Mouse (Mus musculus): ENCODE data around the gene Ppm1l. TPM values are rescaled to one million over a fixed set of nuclear protein-coding genes. Genes with fewer than 3 reads are reported as not detected.

Gene Ppm1l
- total and polyA plus RNA-seq, 3 experiments, result not detected

GRCm38 (mm10) chr3:69532687-69533086 is 216.0 kb downstream of the Ppm1l start:
- Histone ChIP-seq H3K4me1 (ENCODE audit: control insufficient read depth in 1 of 2, insufficient read depth in 2 of 2, low read length in 2 of 2) (no peaks in the 10 kb centered on the region), H3K79me2 (ENCODE audit: control insufficient read depth, insufficient read depth, low read length, poor library complexity) (no peaks in the 10 kb centered on the region), H3K27ac (ENCODE audit: control insufficient read depth, low read depth, low read length) (no peak overlapping the region), H3K36me3 (ENCODE audit: control insufficient read depth in 1 of 2, insufficient read depth in 2 of 2, low read length in 2 of 2) (no peaks in the 10 kb centered on the region), H3K9me3 (replicated peaks; ENCODE audit: insufficient read depth, low read length) (no peaks in the 10 kb centered on the region), H3K27me3 (ENCODE audit: control insufficient read depth in 1 of 2, insufficient read depth in 2 of 2, low read length in 2 of 2) (no peaks in the 10 kb centered on the region), H3K4me3 (ENCODE audit: control insufficient read depth in 1 of 2, insufficient read depth in 1 of 2, low read depth in 2 of 2, low read length in 2 of 2) (no peak overlapping the region), H3K9ac (ENCODE audit: control insufficient read depth, low read depth, low read length, poor library complexity, severe bottlenecking) (no peak overlapping the region)
- TF ChIP-seq KAT2A (conservative IDR thresholded peaks at IDR 0.05; ENCODE audit: low read depth, low read length) (no peak), POLR2AphosphoS5 (IDR thresholded peaks at IDR 0.05; ENCODE audit: borderline replicate concordance, low read depth, low read length) (no peak), POLR2AphosphoS2 (IDR thresholded peaks at IDR 0.05; ENCODE audit: low read length) (no peak)
- no peak for DNase-seq (ENCODE audit: low read depth, low spot score)

DNA sequence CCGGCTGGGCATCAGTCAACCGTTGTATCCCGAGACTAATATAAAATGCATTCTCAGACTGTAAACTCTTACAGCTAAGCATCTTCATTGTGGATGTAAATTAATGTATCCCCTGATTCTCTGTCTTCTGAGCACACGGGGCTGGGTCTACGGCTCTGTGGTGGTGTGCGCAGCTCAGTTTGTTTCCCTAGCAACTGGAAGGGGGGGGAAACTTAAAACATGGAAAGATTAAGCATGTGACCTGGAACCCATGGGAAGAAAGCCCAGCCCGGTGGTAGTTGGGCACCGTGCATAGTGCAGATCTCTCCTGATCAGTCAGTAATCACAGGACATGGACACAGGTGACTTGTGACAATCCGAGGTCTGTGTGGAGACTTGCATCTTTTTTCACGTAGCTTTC is 218.8 kb downstream of the Ppm1l start:
- H3K4me1 ChIP-seq (ENCODE audit: control insufficient read depth in 1 of 2, insufficient read depth in 2 of 2, low read length in 2 of 2), result no peaks in the 10 kb centered on the region
- H3K27me3 ChIP-seq (ENCODE audit: control insufficient read depth in 1 of 2, insufficient read depth in 2 of 2, low read length in 2 of 2), result no peaks in the 10 kb centered on the region
- no peaks in the 10 kb centered on the region for H3K9me3 ChIP-seq (replicated peaks; ENCODE audit: insufficient read depth, low read length)
- no peak overlapping the region for H3K9ac ChIP-seq (ENCODE audit: control insufficient read depth, low read depth, low read length, poor library complexity, severe bottlenecking)
- H3K79me2 ChIP-seq (ENCODE audit: control insufficient read depth, insufficient read depth, low read length, poor library complexity), result no peaks in the 10 kb centered on the region
- DNase-seq (ENCODE audit: low read depth, low spot score), result no peak
- H3K36me3 ChIP-seq (ENCODE audit: control insufficient read depth in 1 of 2, insufficient read depth in 2 of 2, low read length in 2 of 2), result no peaks in the 10 kb centered on the region
- H3K27ac ChIP-seq (ENCODE audit: control insufficient read depth, low read depth, low read length), result no peak overlapping the region
- no peak overlapping the region for H3K4me3 ChIP-seq (ENCODE audit: control insufficient read depth in 1 of 2, insufficient read depth in 1 of 2, low read depth in 2 of 2, low read length in 2 of 2)
- TF ChIP-seq ZKSCAN1 (IDR thresholded peaks at IDR 0.05; ENCODE audit: low read depth, low read length) (no peak), ZMIZ1 (IDR thresholded peaks at IDR 0.05; ENCODE audit: low read depth, low read length) (no peak), POLR2A (IDR thresholded peaks at IDR 0.05; ENCODE audit: control insufficient read depth in 1 of 2, insufficient read depth in 1 of 2, low read depth in 1 of 2, low read length in 2 of 2, poor library complexity in 1 of 2) (no peak), MYB (IDR thresholded peaks at IDR 0.05; ENCODE audit: low read depth, low read length) (no peak), RAD21 (IDR thresholded peaks at IDR 0.05; ENCODE audit: low read depth, low read length) (no peak), ELF1 (IDR thresholded peaks at IDR 0.05; ENCODE audit: low read depth, low read length) (no peak), POLR2AphosphoS2 (IDR thresholded peaks at IDR 0.05; ENCODE audit: low read length) (no peak)

- H3K27ac ChIP-seq (ENCODE audit: control insufficient read depth, low read depth, low read length), result no peak overlapping the region
- H3K27me3 ChIP-seq (ENCODE audit: control insufficient read depth in 1 of 2, insufficient read depth in 2 of 2, low read length in 2 of 2), result no peaks in the 10 kb centered on the region
- no peaks in the 10 kb centered on the region for H3K4me1 ChIP-seq (ENCODE audit: control insufficient read depth in 1 of 2, insufficient read depth in 2 of 2, low read length in 2 of 2)
- no peaks in the 10 kb centered on the region for H3K79me2 ChIP-seq (ENCODE audit: control insufficient read depth, insufficient read depth, low read length, poor library complexity)
- H3K9me3 ChIP-seq (replicated peaks; ENCODE audit: insufficient read depth, low read length), result no peaks in the 10 kb centered on the region
- TF ChIP-seq EP300 (IDR thresholded peaks at IDR 0.05; ENCODE audit: low read depth in 1 of 2, low read length in 2 of 2), result no peak
- TF ChIP-seq TBP (IDR thresholded peaks at IDR 0.05; ENCODE audit: low read depth, low read length), result no peak
- no peak for TF ChIP-seq ZKSCAN1 (IDR thresholded peaks at IDR 0.05; ENCODE audit: low read depth, low read length)
- TF ChIP-seq ZNF384 (IDR thresholded peaks at IDR 0.05; ENCODE audit: low read depth, low read length), result no peak
- no peak for TF ChIP-seq POLR2AphosphoS2 (IDR thresholded peaks at IDR 0.05; ENCODE audit: low read length)
- TF ChIP-seq MXI1 (IDR thresholded peaks at IDR 0.05; ENCODE audit: low read depth, low read length), result no peak
- no peak for TF ChIP-seq MYC (IDR thresholded peaks at IDR 0.05; ENCODE audit: low read depth, low read length)
- TF ChIP-seq RAD21 (IDR thresholded peaks at IDR 0.05; ENCODE audit: low read depth, low read length), result no peak
- no peak for TF ChIP-seq KAT2A (conservative IDR thresholded peaks at IDR 0.05; ENCODE audit: low read depth, low read length)
- no peak for TF ChIP-seq SMC3 (IDR thresholded peaks at IDR 0.05; ENCODE audit: low read depth, low read length)
- TF ChIP-seq POLR2A (IDR thresholded peaks at IDR 0.05; ENCODE audit: control insufficient read depth in 1 of 2, insufficient read depth in 1 of 2, low read depth in 1 of 2, low read length in 2 of 2, poor library complexity in 1 of 2), result no peak
- TF ChIP-seq UBTF (IDR thresholded peaks at IDR 0.05; ENCODE audit: borderline replicate concordance, insufficient read depth, low read depth, low read length), result no peak
- TF ChIP-seq MYB (IDR thresholded peaks at IDR 0.05; ENCODE audit: low read depth, low read length), result no peak
- no peak for TF ChIP-seq GATA1 (IDR thresholded peaks at IDR 0.05; ENCODE audit: low read depth, low read length)
- TF ChIP-seq ETS1 (IDR thresholded peaks at IDR 0.05; ENCODE audit: low read depth, low read length), result no peak
- TF ChIP-seq MAZ (IDR thresholded peaks at IDR 0.05; ENCODE audit: low read depth, low read length), result no peak
- TF ChIP-seq JUND (IDR thresholded peaks at IDR 0.05; ENCODE audit: low read depth, low read length), result no peak
- no peak for TF ChIP-seq USF1 (IDR thresholded peaks at IDR 0.05; ENCODE audit: low read depth, low read length)
- no peak for TF ChIP-seq ELF1 (IDR thresholded peaks at IDR 0.05; ENCODE audit: low read depth, low read length)
- TF ChIP-seq MAX (IDR thresholded peaks at IDR 0.05; ENCODE audit: low read length), result no peak
- H3K4me3 ChIP-seq (ENCODE audit: control insufficient read depth in 1 of 2, insufficient read depth in 1 of 2, low read depth in 2 of 2, low read length in 2 of 2), result no peak overlapping the region
- no peak overlapping the region for H3K9ac ChIP-seq (ENCODE audit: control insufficient read depth, low read depth, low read length, poor library complexity, severe bottlenecking)
- DNase-seq (ENCODE audit: low read depth, low spot score), result no peak
- H3K36me3 ChIP-seq (ENCODE audit: control insufficient read depth in 1 of 2, insufficient read depth in 2 of 2, low read length in 2 of 2), result no peaks in the 10 kb centered on the region
Measured at GRCm38 (mm10) chr3:69535941-69536647, 219.4 kb downstream of the Ppm1l start.
